Mouse (Mus musculus): ENCODE results near the gene Csf3r. TPM values are rescaled to one million over a fixed set of nuclear protein-coding genes. Genes with fewer than 3 reads are reported as not detected.
"Not testable (repeated sequence)": the region's sequence is repeated elsewhere in the genome, so short reads cannot be mapped to it uniquely, and the experiment has no call there.

The Csf3r gene
- 0.62 and 0.93 TPM in 2 replicates for polyA plus RNA-seq (2015; fragmentation: Nextera tagmentation; extraction: Ambion mirVana)

- H3K9me3 ChIP-seq (replicated peaks; ENCODE audit: control insufficient read depth, low read length, poor library complexity, severe bottlenecking), result no peaks in the 10 kb centered on the region
- no peak within 1 kb of the TSS for H3K4me2 ChIP-seq (ENCODE audit: low read length)
- WGBS, result 59% methylated on average over 16 of the region's 16 CpGs
- no peak within 1 kb of the TSS for H3K27ac ChIP-seq (ENCODE audit: low read length)
- ATAC-seq, result no peak
- no peak within 1 kb of the TSS for H3K9ac ChIP-seq (ENCODE audit: low read depth, low read length)
- no peak within 1 kb of the TSS for H3K4me3 ChIP-seq (ENCODE audit: low read depth, low read length)
- H3K4me1 ChIP-seq (ENCODE audit: control insufficient read depth, insufficient read depth, low read length), result no peaks in the 10 kb centered on the region
- no peaks in the 10 kb centered on the region for H3K36me3 ChIP-seq (ENCODE audit: control insufficient read depth, insufficient read depth, low read length)
- H3K27me3 ChIP-seq (ENCODE audit: control insufficient read depth, insufficient read depth, low read depth, low read length), result no peaks in the 10 kb centered on the region
Observed at GRCm38 (mm10) chr4:126024303-126024900, at the start of gene Csf3r. TSS of gene Csf3r (plus strand) at chr4:126024550.

GRCm38 (mm10) chr4:125977768-125978167 is 46.6 kb upstream of the Csf3r start:
- ATAC-seq, result no peak
- H3K4me2 ChIP-seq (ENCODE audit: low read length), result no peak overlapping the region
- H3K27me3 ChIP-seq (ENCODE audit: control insufficient read depth, insufficient read depth, low read depth, low read length), result no peaks in the 10 kb centered on the region
- H3K9ac ChIP-seq (ENCODE audit: low read depth, low read length), result no peak overlapping the region
- no peak overlapping the region for H3K4me3 ChIP-seq (ENCODE audit: low read depth, low read length)
- peaks cover 2% of the 10 kb centered on the region; the same call in 1 of the 2 replicates for H3K4me1 ChIP-seq (ENCODE audit: control insufficient read depth, insufficient read depth, low read length)
- no peaks in the 10 kb centered on the region for H3K36me3 ChIP-seq (ENCODE audit: control insufficient read depth, insufficient read depth, low read length)
- H3K27ac ChIP-seq (ENCODE audit: low read length), result no peak overlapping the region
- 65% methylated on average over 9 of the region's 9 CpGs for WGBS
- H3K9me3 ChIP-seq (replicated peaks; ENCODE audit: control insufficient read depth, low read length, poor library complexity, severe bottlenecking), result no peaks in the 10 kb centered on the region

GRCm38 (mm10) chr4:125983279-125983678 is 41.1 kb upstream of the Csf3r start:
- 68% methylated on average over 8 of the region's 8 CpGs for WGBS
- Histone ChIP-seq H3K9me3 (replicated peaks; ENCODE audit: control insufficient read depth, low read length, poor library complexity, severe bottlenecking) (no peaks in the 10 kb centered on the region), H3K4me2 (ENCODE audit: low read length) (no peak overlapping the region), H3K4me3 (ENCODE audit: low read depth, low read length) (no peak overlapping the region), H3K9ac (ENCODE audit: low read depth, low read length) (no peak overlapping the region), H3K36me3 (ENCODE audit: control insufficient read depth, insufficient read depth, low read length) (no peaks in the 10 kb centered on the region), H3K27me3 (ENCODE audit: control insufficient read depth, insufficient read depth, low read depth, low read length) (no peaks in the 10 kb centered on the region), H3K27ac (ENCODE audit: low read length) (no peak overlapping the region), H3K4me1 (ENCODE audit: control insufficient read depth, insufficient read depth, low read length) (peaks cover 6% of the 10 kb centered on the region; the same call in 1 of the 2 replicates)
- no peak for ATAC-seq

GRCm38 (mm10) chr4:125985703-125986102 is 38.6 kb upstream of the Csf3r start:
- ATAC-seq, result not testable (repeated sequence)

GRCm38 (mm10) chr4:125987071-125987470 is 37.3 kb upstream of the Csf3r start:
- Histone ChIP-seq H3K27ac (ENCODE audit: low read length) (no peak overlapping the region), H3K4me2 (ENCODE audit: low read length) (no peak overlapping the region), H3K9ac (ENCODE audit: low read depth, low read length) (no peak overlapping the region), H3K36me3 (ENCODE audit: control insufficient read depth, insufficient read depth, low read length) (no peaks in the 10 kb centered on the region), H3K27me3 (ENCODE audit: control insufficient read depth, insufficient read depth, low read depth, low read length) (0 out of 2 replicates have a peak, but pooled peaks cover 2% of the 10 kb centered on the region), H3K4me3 (ENCODE audit: low read depth, low read length) (no peak overlapping the region), H3K4me1 (ENCODE audit: control insufficient read depth, insufficient read depth, low read length) (peaks cover 7% of the 10 kb centered on the region; the same call in 1 of the 2 replicates), H3K9me3 (replicated peaks; ENCODE audit: control insufficient read depth, low read length, poor library complexity, severe bottlenecking) (no peaks in the 10 kb centered on the region)
- 73% methylated on average over 3 of the region's 3 CpGs for WGBS
- no peak for ATAC-seq

More at GRCm38 (mm10) chr4:125985703-125986102, 38.6 kb upstream of the Csf3r start:
- 29% methylated on average over 2 of the region's 2 CpGs for WGBS
- H3K4me2 ChIP-seq (ENCODE audit: low read length); H3K36me3 ChIP-seq (ENCODE audit: control insufficient read depth, insufficient read depth, low read length); H3K4me3 ChIP-seq (ENCODE audit: low read depth, low read length); H3K4me1 ChIP-seq (ENCODE audit: control insufficient read depth, insufficient read depth, low read length); H3K27me3 ChIP-seq (ENCODE audit: control insufficient read depth, insufficient read depth, low read depth, low read length); H3K9ac ChIP-seq (ENCODE audit: low read depth, low read length); H3K9me3 ChIP-seq (replicated peaks; ENCODE audit: control insufficient read depth, low read length, poor library complexity, severe bottlenecking); H3K27ac ChIP-seq (ENCODE audit: low read length): not testable (repeated sequence)

- 0 out of 2 replicates have a peak, but pooled peaks cover 2% of the 10 kb centered on the region for H3K27me3 ChIP-seq (ENCODE audit: control insufficient read depth, insufficient read depth, low read depth, low read length)
- WGBS, result 48% methylated on average over 11 of the region's 11 CpGs
- ATAC-seq, result no peak
- no peak overlapping the region for H3K9ac ChIP-seq (ENCODE audit: low read depth, low read length)
- no peak overlapping the region for H3K4me3 ChIP-seq (ENCODE audit: low read depth, low read length)
- peaks cover 7% of the 10 kb centered on the region; the same call in 1 of the 2 replicates for H3K4me1 ChIP-seq (ENCODE audit: control insufficient read depth, insufficient read depth, low read length)
- H3K4me2 ChIP-seq (ENCODE audit: low read length), result no peak overlapping the region
- no peaks in the 10 kb centered on the region for H3K9me3 ChIP-seq (replicated peaks; ENCODE audit: control insufficient read depth, low read length, poor library complexity, severe bottlenecking)
- H3K27ac ChIP-seq (ENCODE audit: low read length), result no peak overlapping the region
- no peaks in the 10 kb centered on the region for H3K36me3 ChIP-seq (ENCODE audit: control insufficient read depth, insufficient read depth, low read length)
Observed at GRCm38 (mm10) chr4:125989061-125989460, 35.3 kb upstream of the Csf3r start.

- 18% methylated on average over 6 of the region's 7 CpGs for WGBS
Observed at GRCm38 (mm10) chr4:125990143-125990542, 34.2 kb upstream of the Csf3r start.

GRCm38 (mm10) chr4:125992206-125992605 is 32.1 kb upstream of the Csf3r start:
- Histone ChIP-seq H3K4me3 (ENCODE audit: low read depth, low read length) (no peak overlapping the region), H3K4me2 (ENCODE audit: low read length) (no peak overlapping the region), H3K27ac (ENCODE audit: low read length) (no peak overlapping the region), H3K9me3 (replicated peaks; ENCODE audit: control insufficient read depth, low read length, poor library complexity, severe bottlenecking) (peaks cover under 1% of the 10 kb centered on the region), H3K9ac (ENCODE audit: low read depth, low read length) (no peak overlapping the region), H3K36me3 (ENCODE audit: control insufficient read depth, insufficient read depth, low read length) (no peaks in the 10 kb centered on the region), H3K27me3 (ENCODE audit: control insufficient read depth, insufficient read depth, low read depth, low read length) (0 out of 2 replicates have a peak, but pooled peaks cover 2% of the 10 kb centered on the region), H3K4me1 (ENCODE audit: control insufficient read depth, insufficient read depth, low read length) (0 out of 2 replicates have a peak, but pooled peaks cover 2% of the 10 kb centered on the region)
- ATAC-seq, result no peak
- 82% methylated on average over 3 of the region's 3 CpGs for WGBS

More at GRCm38 (mm10) chr4:125990143-125990542, 34.2 kb upstream of the Csf3r start:
- no peak overlapping the region for H3K4me3 ChIP-seq (ENCODE audit: low read depth, low read length)
- no peak overlapping the region for H3K4me2 ChIP-seq (ENCODE audit: low read length)
- H3K4me1 ChIP-seq (ENCODE audit: control insufficient read depth, insufficient read depth, low read length), result 0 out of 2 replicates have a peak, but pooled peaks cover 2% of the 10 kb centered on the region
- H3K36me3 ChIP-seq (ENCODE audit: control insufficient read depth, insufficient read depth, low read length), result no peaks in the 10 kb centered on the region
- H3K27ac ChIP-seq (ENCODE audit: low read length), result no peak overlapping the region
- peak; percentile 67; the same call in 1 of the 2 replicates for ATAC-seq
- no peak overlapping the region for H3K9ac ChIP-seq (ENCODE audit: low read depth, low read length)
- 0 out of 2 replicates have a peak, but pooled peaks cover 2% of the 10 kb centered on the region for H3K27me3 ChIP-seq (ENCODE audit: control insufficient read depth, insufficient read depth, low read depth, low read length)
- H3K9me3 ChIP-seq (replicated peaks; ENCODE audit: control insufficient read depth, low read length, poor library complexity, severe bottlenecking), result no peaks in the 10 kb centered on the region

GRCm38 (mm10) chr4:125992906-125993305 is 31.4 kb upstream of the Csf3r start:
- H3K4me1 ChIP-seq (ENCODE audit: control insufficient read depth, insufficient read depth, low read length), result 0 out of 2 replicates have a peak, but pooled peaks cover 2% of the 10 kb centered on the region
- H3K4me3 ChIP-seq (ENCODE audit: low read depth, low read length), result no peak overlapping the region
- no peak overlapping the region for H3K4me2 ChIP-seq (ENCODE audit: low read length)
- no peak overlapping the region for H3K27ac ChIP-seq (ENCODE audit: low read length)
- no peak overlapping the region for H3K9ac ChIP-seq (ENCODE audit: low read depth, low read length)
- no peaks in the 10 kb centered on the region for H3K36me3 ChIP-seq (ENCODE audit: control insufficient read depth, insufficient read depth, low read length)
- H3K27me3 ChIP-seq (ENCODE audit: control insufficient read depth, insufficient read depth, low read depth, low read length), result 0 out of 2 replicates have a peak, but pooled peaks cover 2% of the 10 kb centered on the region
- 44% methylated on average over 2 of the region's 2 CpGs for WGBS
- ATAC-seq, result no peak
- H3K9me3 ChIP-seq (replicated peaks; ENCODE audit: control insufficient read depth, low read length, poor library complexity, severe bottlenecking), result peaks cover 8% of the 10 kb centered on the region
